Mouse (Mus musculus): Measurements from ENCODE around the gene Twnk.

DNA sequence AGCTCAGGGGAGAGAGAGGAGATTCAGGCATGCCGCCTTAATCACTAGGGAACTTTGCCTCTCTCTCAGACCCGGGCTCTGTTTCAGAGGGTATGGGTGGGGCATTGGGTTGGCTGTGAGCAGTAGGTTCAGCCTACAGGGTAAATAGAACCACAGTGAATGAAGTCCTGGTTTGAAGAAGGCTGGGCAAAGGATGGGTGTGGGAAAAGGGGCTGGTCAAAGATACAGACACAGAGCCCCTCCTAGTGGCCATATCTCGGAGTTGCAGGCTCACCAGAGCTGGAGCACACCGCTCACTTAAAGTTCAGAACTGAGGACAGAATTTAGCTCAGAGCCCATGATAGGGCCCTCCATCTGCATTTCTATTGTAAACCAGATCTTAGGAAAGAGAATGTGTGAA, 26.3 kb downstream of the Twnk start:
- TF ChIP-seq GATA1 (IDR thresholded peaks at IDR 0.05; ENCODE audit: borderline replicate concordance, low read length) (no peak), FLI1 (IDR thresholded peaks at IDR 0.05; ENCODE audit: low read length) (no peak)
